Mouse (Mus musculus) kidney, postnatal 14 days (tissue): ENCODE measurements around the gene Phykpl.

Experiments used
- DNase-seq: peaks from one replicate; pipeline ENCODE4 v3.0.0; 2022; ENCODE audit warnings: mixed read lengths

Gene Phykpl

DNA sequence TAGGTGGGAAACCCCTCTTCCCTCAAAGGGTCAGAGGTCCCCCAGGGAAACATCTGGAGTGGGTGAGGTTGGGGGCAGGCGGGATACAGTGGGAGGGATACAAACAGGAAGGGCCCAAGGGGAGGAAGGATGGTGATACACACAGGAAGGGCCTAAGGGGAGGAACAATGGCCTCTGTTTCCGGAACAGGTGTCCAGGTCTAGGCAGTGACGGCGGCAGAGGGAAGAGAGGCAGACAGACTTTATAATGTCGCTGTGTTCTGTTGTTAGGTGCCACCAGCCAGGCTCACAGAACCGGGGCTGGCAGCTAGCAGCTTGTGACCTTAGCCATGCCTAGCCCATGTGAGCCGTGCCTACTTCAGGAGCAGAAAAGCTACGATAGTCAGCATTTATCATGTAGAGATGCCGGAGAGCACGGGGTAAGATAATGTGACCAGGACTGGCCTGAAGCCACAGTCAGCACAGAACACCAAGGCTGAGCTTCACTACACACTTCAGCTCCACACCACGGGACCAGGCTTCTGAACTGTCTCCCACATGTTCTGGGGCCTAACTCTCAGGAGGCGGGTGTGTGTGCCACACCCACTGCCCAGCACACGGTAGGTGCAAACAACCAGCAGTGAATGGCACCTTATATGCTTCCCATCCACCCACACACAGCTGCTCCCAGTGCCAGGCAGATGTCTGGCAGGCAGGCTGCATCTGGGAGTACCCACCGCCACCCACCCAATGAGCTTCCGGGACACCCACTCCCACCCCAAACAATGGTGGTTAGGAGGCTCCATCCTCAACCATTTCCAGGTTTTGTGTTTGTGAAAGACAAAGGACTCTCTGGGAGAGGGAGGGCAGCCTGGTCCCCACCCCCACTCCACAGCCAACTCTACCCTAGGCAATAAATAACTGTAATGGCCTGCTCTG is 62.5 kb downstream of the Phykpl start:
- peak; percentile 72 for DNase-seq

DNA sequence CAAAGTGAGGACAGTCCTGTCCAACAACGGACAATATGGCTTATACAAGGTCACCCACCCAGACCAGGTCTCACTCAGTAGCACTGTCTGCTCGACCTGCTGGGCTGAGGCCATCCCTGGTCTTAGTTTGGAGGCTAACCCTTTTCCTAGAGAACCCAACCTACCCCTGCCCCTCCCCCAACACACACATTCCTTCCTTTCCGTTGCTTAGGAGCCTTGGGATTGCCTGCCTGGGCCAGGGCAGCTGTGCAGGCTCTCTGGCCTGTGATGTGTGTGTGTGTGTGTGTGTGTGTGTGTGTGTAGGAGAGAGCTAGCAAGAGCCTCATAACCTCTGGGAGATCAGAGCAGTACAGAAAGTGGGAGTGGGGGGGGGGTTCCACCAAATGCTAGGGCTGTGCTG is 64.0 kb downstream of the Phykpl start:
- DNase-seq: no peak

DNA sequence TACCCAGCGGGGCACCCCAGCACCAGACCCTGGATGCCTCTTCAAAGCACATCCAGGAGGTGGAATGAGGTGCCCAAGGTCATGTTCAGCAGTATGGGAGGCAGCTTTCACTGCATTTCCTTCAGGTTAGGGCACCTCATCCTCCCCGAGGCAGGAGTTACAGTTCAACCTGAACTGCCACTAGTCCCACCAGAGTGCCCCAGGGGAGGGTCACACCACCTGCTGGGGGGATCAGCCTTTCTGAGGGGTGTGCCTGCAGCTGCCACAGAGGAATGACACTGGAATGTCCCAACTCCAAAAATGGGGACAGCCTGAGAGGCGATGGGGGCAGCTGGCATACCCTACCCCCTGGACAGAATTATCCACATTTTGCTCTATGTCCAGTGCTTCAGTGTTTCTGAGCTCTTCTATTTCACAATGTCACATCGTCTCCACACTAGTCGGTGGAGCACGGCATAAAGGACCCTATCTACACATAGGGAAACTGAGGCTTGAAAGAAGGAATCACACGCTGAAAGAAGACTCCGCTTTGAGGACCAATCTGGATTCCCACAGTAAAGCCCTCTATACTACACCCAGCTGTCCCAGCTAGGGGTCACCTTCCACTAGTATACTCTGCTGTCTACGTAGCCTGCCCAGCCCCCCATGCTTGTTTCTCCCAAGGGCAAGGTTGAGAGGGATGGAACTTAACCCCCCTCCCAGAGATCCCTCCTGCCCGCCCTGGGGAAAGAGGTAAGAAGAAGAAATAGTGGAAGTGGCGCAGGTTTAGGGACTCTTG is 64.7 kb downstream of the Phykpl start:
- no peak for DNase-seq

DNA sequence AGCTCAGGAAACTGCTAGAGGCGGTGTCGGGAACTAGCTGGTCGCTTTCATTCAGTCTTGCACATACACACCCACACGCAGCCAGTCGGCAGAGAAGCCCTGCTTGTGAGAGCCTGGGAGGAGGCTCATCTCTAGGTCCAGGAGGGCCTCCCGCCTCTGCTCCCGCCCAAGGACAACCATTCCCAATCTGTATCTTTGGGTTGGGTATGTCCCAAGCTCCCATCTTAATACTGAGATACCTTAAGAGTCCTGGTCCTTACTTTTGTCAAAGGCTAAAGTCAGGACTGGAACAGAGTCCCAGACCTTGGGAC is 65.3 kb downstream of the Phykpl start:
- DNase-seq: no peak

DNA sequence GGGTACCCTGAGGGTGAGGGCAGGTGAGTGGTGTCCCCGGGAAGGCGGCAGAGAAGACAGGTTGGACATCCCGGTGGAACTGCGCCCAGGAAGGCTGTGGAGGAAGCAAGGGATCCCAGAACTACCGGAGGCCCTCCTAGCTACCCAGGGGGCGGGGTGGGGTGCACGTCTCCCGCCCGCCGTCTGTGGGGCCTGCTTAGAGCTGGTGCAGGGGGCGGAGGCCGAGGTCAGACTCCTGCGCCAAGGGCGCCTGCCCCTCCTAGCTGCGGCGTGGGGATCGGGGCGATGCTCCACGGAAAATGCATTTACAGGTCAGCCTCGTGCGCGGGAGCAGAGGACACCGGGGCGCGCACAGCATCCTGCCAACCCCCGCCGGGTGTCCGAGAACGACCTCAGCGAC is 65.7 kb downstream of the Phykpl start:
- DNase-seq: no peak

DNA sequence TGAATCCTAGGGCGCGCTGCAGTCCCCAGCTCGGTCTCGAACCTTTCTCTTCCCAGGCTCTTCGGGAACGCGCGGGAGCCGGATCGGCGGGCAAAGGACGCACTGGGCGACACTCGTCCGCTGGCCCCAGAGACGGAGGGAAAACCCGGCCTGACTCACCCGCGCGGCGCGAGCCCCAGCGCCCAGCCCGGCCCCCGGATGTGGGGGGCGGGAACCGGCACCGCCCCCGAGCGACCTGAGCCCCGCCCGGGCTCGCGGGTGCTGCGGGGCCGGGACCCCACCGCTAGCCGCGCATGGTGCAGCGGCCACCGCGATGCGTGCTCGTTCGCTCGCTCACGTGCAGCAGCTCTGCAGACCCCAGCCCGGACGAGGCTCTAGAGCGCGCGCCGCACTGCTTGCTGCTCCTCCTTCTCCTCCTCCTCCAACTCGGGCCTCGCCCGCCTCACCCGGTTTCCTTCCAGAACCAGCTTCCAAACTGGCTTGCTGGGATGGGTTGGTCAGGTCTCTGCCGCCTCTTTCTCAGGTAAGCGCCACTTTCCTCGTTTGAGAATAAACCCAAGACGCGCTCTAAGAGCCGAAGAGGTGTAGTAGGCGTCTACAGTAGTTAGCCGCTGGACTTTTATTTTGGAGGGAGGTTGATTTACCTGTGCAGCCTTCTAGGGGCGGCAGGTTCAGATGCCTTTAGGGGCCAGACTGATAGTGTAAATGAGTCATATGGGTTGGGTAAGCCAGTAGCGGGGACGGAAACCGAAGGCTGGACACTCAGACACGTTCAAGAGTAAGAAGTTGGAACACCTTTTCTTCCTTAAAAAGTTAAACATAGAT is 66.3 kb downstream of the Phykpl start, which contains the start of the genes N4bp3 and D930048N14Rik:
N4bp3 (minus strand) TSS at position 152 of the 825 bp plus-strand sequence.
D930048N14Rik (plus strand) TSS at position 264 of the 825 bp plus-strand sequence.
- DNase-seq: peak; percentile 88

DNA sequence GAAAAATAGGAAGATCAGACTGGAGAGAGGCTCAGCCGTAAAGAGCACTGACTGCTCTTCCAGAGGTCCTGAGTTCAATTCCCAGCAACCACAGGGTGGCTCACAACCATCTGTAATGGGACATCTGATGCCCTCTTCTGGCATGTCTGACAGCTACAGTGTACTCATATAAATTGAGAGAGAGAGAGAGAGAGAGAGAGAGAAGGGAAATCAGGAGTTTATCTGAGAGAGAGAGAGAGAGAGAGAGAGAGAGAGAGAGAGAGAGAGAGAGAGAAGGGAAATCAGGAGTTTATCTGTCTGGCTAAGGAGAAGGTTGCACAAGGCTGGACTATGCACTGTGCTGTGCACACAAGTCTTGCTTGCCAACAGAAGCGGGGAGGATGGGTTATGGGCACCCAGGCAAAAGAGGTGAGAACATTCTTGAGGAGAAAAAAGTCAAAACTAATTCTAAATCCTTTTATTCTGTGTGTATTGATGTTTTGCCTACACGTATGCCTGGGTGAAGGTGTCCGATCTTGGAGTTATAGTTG is 68.4 kb downstream of the Phykpl start:
- DNase-seq: no peak

DNA sequence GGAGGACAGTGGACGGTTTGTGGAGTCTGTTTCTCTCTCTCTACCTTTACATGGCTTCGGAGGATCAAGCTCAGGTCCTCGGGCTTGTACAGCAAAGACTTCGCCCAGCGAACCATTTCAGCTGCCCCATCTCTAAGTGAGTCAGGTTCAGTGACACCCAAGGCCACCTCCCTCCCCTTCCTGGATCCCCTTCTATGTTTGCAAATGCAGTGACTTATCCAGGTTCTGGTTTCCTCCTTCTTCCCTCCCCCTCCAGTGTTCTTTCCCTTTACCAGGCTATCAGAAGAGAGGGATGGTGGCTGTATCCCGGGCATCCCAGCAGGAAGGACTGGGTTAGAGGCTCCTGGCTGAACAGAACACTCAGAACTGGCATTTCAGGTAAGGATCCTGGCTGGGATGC is 69.2 kb downstream of the Phykpl start:
- DNase-seq: no peak
